Mouse (Mus musculus) cerebellum, adult 18-20 months (tissue): ENCODE results near the gene Olfr148.

ENCODE experiments used
- DNase-seq, 2 experiments: peaks; one replicate each; pipeline ENCODE4 v3.0.0; 2021

Gene Olfr148

GRCm38 (mm10) chr9:39610355-39610754 lies at the start of gene Olfr148:
TSS of gene Olfr148 (plus strand) at chr9:39610655.
- DNase-seq: no peak

GRCm38 (mm10) chr9:39575469-39575868 lies 35.0 kb upstream of the Olfr148 start, which contains the start of gene Olfr959:
TSS of gene Olfr959 (minus strand) at chr9:39575569.
- DNase-seq: no peak

GRCm38 (mm10) chr9:39577050-39577449 lies 33.4 kb upstream of the Olfr148 start:
- no peak for DNase-seq

- DNase-seq: no peak
Measured at GRCm38 (mm10) chr9:39602536-39603332, 7.7 kb upstream of the Olfr148 start.

DNA sequence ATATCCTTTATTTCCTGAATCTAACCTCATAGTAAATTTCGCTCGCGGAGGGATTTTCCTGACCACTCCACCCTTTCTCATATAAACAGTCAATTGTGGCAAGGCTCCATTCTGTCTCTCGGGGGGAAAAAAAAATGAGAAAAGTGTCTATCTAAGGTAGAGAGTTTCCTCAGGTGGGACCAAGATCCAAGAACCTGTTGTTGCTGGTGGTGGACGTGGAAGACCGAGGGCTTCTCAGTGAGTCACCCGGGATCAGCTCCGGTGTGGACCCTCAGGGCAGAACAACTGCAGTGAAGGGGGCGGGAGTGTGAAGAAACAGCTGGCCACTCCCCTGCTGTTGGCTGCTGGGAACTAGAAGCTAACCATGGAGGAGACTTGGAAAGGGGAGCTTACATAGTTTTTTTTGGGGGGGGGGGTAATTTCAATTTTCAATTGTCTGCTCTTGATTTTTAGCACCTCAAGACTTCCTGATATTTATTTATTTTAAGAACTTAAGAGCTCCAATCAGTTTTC lies 7.1 kb upstream of the Olfr148 start:
- DNase-seq: no peak

DNA sequence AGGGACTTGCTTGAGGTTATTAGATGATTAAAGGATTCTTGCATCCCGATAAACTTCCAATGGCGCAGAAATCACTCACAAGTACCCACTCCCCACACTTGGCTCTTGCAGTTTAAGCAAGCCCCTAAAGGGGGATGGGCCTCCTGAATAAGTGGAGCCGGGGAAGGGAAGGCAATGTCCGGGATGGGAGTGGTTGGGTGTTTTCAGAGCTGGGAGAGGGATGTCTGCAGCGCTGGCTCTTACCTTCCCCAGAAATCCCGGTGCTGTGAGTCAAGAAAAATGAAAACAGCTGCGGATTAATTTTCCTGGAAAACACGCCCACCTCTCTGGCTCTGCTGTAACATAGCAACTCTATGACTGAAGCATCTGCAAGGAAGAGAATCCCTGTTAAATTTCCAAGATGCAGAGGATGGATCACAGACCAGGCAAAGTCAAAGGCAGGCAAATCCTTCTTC lies 6.4 kb upstream of the Olfr148 start, which contains the start of gene AW551984:
Gene AW551984, minus strand, starts transcription at position 405 of the 455 bp plus-strand sequence.
- no peak for DNase-seq

DNA sequence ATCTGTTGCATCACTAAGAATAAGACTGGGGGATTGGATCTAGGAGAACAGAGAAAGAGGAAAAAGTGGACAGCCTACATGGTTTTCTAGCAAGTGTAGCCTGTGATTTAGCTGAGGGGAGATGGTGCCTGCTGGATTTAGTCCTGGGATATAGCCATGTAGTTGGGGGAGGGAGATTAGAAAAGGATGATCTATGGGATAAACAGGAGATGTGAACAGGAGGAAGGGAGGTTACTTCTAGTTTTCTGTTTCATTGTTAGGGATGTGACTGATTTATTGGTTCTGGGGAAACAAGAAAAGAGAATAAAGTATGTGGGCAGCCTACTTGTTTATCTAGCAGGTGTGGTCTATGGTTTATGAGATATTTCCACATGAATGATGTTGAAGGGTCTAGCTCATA lies 2.0 kb upstream of the Olfr148 start:
- DNase-seq: no peak

DNA sequence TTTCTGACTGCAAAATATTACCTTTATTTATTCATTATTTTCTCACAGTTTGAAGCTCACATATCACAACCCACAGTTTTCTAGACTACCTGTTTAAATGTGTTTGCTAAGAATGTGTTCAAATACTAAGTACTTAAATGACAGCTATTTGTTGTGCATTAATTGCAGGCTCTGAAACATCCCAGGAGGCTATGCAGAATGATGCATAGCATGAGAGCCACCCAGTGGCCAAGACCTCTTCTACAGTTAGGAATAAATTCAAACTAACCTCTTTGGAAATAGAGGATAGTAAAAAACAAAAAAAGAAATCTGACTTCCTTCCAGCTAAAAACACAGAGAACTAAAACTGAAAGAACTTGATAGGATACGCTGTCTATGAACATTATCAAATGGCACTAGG lies 1.5 kb downstream of the Olfr148 start:
- no peak for DNase-seq

DNA sequence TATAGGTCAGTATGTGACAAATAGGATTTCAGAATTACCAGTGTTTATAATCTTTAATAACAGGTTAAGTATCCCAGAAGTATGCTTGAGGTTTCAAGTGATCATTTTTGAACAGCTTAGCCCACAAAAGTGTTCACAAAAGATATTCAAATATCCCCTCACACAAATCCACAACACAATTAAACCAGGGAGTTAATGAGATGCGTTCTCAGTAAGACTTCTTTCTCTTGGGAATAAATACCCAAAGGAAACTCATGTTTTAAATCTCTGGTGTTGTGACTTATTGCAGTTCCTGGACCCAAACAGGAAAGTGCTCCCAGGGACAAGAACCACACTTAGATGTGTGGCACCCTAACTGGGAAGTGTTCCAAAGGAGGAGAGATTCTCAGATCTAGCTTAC lies 10.6 kb downstream of the Olfr148 start, which contains the start of gene Olfr960:
Gene Olfr960, plus strand, starts transcription at position 301 of the 400 bp plus-strand sequence.
- no peak for DNase-seq

- DNase-seq: no peak
Measured at GRCm38 (mm10) chr9:39623783-39624182, 13.3 kb downstream of the Olfr148 start.

DNA sequence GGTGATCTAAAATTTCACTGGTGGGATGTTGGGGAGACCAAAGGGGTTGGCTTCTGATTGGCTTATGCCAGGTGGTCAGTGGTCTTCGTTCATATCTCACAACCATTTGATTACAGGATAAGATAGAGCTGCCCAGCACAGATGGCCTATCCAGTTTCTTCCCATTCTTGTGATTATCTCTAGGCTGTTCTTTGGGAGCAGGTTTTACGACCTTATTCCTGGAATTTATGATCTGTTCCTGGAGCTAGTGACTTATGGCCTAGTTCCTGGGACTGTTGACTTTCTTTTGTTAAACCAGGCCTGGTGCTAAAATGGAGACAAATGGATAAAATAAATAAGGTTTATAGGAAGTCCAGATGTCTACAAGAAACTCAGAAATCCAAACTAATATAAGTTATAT lies 14.3 kb downstream of the Olfr148 start:
- no peak for DNase-seq

DNA sequence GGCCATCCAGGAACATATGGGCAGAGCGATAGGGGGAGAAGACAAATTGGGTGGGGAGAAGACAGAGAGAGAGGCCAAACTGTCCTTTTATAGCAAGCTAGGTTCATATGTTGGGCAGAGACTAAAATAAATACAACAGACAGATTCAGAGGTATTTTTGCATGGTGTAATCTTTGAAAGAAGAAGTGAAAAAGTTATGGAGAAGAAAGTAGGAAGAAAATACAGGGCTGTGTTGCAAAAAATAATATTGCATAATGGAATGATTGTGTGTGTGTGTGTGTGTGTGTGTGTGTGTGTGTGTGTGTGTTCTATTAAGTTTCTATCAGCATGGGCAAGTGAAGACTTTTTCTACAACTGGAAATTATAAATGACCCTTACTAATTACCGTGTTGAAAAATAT lies 18.6 kb downstream of the Olfr148 start:
- no peak for DNase-seq

DNA sequence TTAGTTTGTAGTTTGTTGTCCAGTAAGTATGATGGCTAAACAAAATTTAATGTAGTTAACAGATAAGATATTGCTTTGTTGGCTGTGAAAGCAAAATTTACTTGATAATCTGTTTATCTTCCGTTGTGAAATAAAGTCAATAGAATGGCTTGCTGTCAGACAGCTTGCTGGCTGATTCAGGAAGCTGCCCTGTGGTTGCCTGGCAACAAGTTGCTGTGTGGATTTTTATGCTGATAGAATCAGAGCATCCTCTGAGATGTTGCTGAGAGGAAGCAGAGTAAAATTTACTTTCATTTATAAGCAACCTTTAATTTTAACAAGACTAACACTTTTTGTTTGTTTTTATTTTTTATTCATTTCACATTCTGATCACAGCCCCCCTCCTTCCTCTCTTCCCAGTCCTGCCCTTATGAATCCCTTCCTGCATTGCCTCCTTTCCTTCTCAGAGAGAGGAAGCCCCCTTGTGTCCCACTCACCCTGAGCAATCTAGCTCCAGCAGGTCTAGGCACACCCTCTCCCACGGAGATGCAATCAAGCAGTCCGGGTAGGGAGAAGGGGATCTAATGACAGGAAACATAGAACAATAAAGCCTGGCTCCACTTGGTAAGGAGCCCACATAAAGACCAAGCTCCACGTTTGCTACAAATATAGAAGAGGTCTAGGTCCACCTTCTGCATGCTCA lies 23.6 kb downstream of the Olfr148 start:
- no peak for DNase-seq

DNA sequence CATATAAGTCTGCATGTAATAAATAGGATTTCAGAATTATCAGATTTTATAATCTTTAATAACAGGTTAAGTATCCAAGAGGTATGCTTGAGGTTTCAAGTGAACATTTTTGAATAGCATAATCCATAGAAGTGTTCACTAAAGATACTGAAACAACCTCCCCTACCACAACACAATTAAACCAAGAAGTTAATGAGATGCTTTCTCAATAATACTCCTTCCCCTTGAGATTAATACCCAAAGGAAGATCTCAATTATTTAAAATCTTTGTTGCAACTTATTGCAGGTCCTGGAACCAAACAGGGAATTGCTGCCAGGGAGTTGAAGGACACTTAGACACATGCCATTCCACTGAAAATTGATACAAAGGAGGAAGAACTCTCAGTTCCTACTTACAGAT lies 34.3 kb downstream of the Olfr148 start, which contains the start of gene Olfr961:
Gene Olfr961, plus strand, starts transcription at position 301 of the 400 bp plus-strand sequence.
- DNase-seq: no peak

DNA sequence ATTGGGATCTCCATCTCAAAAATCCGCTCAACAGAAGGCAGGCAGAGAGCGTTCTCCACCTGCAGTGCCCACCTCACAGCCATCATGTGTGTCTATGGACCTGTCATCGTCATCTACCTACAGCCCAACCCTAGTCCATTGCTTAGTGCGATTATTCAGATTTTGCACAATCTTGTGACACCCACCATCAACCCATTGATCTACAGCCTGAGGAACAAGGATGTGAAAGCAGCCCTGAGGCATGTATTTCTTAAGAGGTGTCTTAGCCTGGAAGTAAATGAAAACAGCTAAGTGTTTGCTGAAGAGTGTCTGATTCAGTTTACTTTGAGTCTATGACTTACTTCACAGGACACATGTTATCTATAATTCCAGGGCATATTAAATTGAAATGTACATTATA lies 36.9 kb downstream of the Olfr148 start:
- DNase-seq: no peak

GRCm38 (mm10) chr9:39654756-39655396 lies 44.4 kb downstream of the Olfr148 start:
- DNase-seq: no peak
